Mouse (Mus musculus) midbrain, embryonic 16.5 days (tissue): ENCODE measurements around the gene Ncapd3. TPM values are rescaled to one million over a fixed set of nuclear protein-coding genes. Genes with fewer than 3 reads are reported as not detected.

ENCODE experiments used
- ATAC-seq: fragments of 200-750 bp; cut with Nextera tagmentation; 2 replicates; pipeline ENCODE4 v1.8.0; 2017; ENCODE audit warnings: moderate TSS enrichment
- H3K27ac ChIP-seq: fragments of 300-500 bp; sonication (generic); 2 replicates; pipeline ENCODE4 v1.5.1; 2014; ENCODE audit warnings: mild to moderate bottlenecking, low read length, mixed read lengths
- H3K27me3 ChIP-seq: fragments of 300-500 bp; sonication (generic); 2 replicates; pipeline ENCODE4 v1.6.1; 2014; ENCODE audit warnings: low read depth, low read length, mixed read lengths; ENCODE audit not compliant: control insufficient read depth, insufficient read depth
- H3K36me3 ChIP-seq: fragments of 300-500 bp; sonication (generic); 2 replicates; pipeline ENCODE4 v1.6.1; 2014; ENCODE audit warnings: mild to moderate bottlenecking, low read length, moderate library complexity, mixed read lengths; ENCODE audit not compliant: control insufficient read depth, insufficient read depth
- H3K4me1 ChIP-seq: fragments of 300-500 bp; sonication (generic); 2 replicates; pipeline ENCODE4 v1.6.1; 2014; ENCODE audit warnings: mild to moderate bottlenecking, low read length, mixed read lengths; ENCODE audit not compliant: control insufficient read depth, insufficient read depth
- H3K4me2 ChIP-seq: fragments of 300-500 bp; sonication (generic); 2 replicates; pipeline ENCODE4 v1.6.1; 2014; ENCODE audit warnings: mild to moderate bottlenecking, low read length, mixed read lengths
- H3K4me3 ChIP-seq: fragments of 300-500 bp; sonication (generic); 2 replicates; pipeline ENCODE4 v1.5.1; 2014; ENCODE audit warnings: low read depth, mild to moderate bottlenecking, low read length, moderate library complexity, mixed read lengths
- H3K9ac ChIP-seq: fragments of 300-500 bp; sonication (generic); 2 replicates; pipeline ENCODE4 v1.6.1; 2014; ENCODE audit warnings: low read depth, low read length, mixed read lengths
- H3K9me3 ChIP-seq: fragments of 300-500 bp; sonication (generic); replicated peaks from 2 replicates; pipeline ENCODE4 v1.6.1; 2014; ENCODE audit warnings: mild to moderate bottlenecking, low read length, mixed read lengths; ENCODE audit not compliant: control insufficient read depth, poor library complexity, severe bottlenecking
- WGBS: fragments of 180-500 bp; shearing (Covaris S2); extraction: QIAGEN DNeasy Blood & Tissue Kit; methylation state at CpG from one replicate; pipeline ENCODE4 v1.1.7; 2014; 5-methylcytosine and 5-hydroxymethylcytosine counted together
- polyA plus RNA-seq: library from polyadenylated mRNA; unstranded; fragments of >200 nt; fragmentation: Nextera tagmentation; extraction: Ambion mirVana; gene quantifications from 2 replicates; pipeline ENCODE4 v1.2.1, GENCODE M21; 2015

Gene Ncapd3
- polyA plus RNA-seq, 1 experiment from 2014 or later, result 14.9 TPM

- ATAC-seq, result no peak
- H3K27ac ChIP-seq, result no peak overlapping the region
- no peaks in the 10 kb centered on the region for H3K27me3 ChIP-seq
- no peak overlapping the region for H3K4me3 ChIP-seq
- no peak overlapping the region for H3K4me2 ChIP-seq
- peaks cover 27% of the 10 kb centered on the region for H3K36me3 ChIP-seq
- no peaks in the 10 kb centered on the region for H3K4me1 ChIP-seq
- WGBS, result 95% methylated on average over 6 of the region's 6 CpGs
- H3K9me3 ChIP-seq, result no peaks in the 10 kb centered on the region
- H3K9ac ChIP-seq, result no peak overlapping the region
Observed at GRCm38 (mm10) chr9:27101466-27101865, 71.5 kb downstream of the Ncapd3 start.

GRCm38 (mm10) chr9:27106081-27106480 is 76.1 kb downstream of the Ncapd3 start:
- H3K36me3 ChIP-seq, result peaks cover 14% of the 10 kb centered on the region
- H3K9ac ChIP-seq, result no peak overlapping the region
- no peak overlapping the region for H3K4me2 ChIP-seq
- H3K27ac ChIP-seq, result no peak overlapping the region
- no peaks in the 10 kb centered on the region for H3K9me3 ChIP-seq
- WGBS, result 0% methylated on average over 1 of the region's 1 CpGs
- H3K27me3 ChIP-seq, result no peaks in the 10 kb centered on the region
- peak; percentile 14; the same call in 1 of the 2 replicates for ATAC-seq
- no peak overlapping the region for H3K4me3 ChIP-seq
- H3K4me1 ChIP-seq, result peaks cover 9% of the 10 kb centered on the region; the same call in 1 of the 2 replicates

- Histone ChIP-seq H3K27ac (no peak overlapping the region), H3K36me3 (peaks cover 6% of the 10 kb centered on the region; the same call in 1 of the 2 replicates), H3K9me3 (no peaks in the 10 kb centered on the region), H3K27me3 (no peaks in the 10 kb centered on the region), H3K4me1 (peaks cover 9% of the 10 kb centered on the region; the same call in 1 of the 2 replicates), H3K4me2 (no peak overlapping the region), H3K4me3 (no peak overlapping the region), H3K9ac (no peak overlapping the region)
- 91% methylated on average over 4 of the region's 4 CpGs for WGBS
- no peak for ATAC-seq
Observed at GRCm38 (mm10) chr9:27108451-27108850, 78.5 kb downstream of the Ncapd3 start.

- H3K9me3 ChIP-seq, result no peaks in the 10 kb centered on the region
- 74% methylated on average over 22 of the region's 22 CpGs for WGBS
- peaks cover 9% of the 10 kb centered on the region; the same call in 1 of the 2 replicates for H3K4me1 ChIP-seq
- no peak overlapping the region for H3K4me3 ChIP-seq
- H3K4me2 ChIP-seq, result no peak overlapping the region
- H3K27ac ChIP-seq, result no peak overlapping the region
- no peak for ATAC-seq
- no peak overlapping the region for H3K9ac ChIP-seq
- H3K27me3 ChIP-seq, result no peaks in the 10 kb centered on the region
- 0 out of 2 replicates have a peak, but pooled peaks cover under 1% of the 10 kb centered on the region for H3K36me3 ChIP-seq
Observed at GRCm38 (mm10) chr9:27109533-27110514, 79.8 kb downstream of the Ncapd3 start.

GRCm38 (mm10) chr9:27110681-27111080 is 80.7 kb downstream of the Ncapd3 start:
- Histone ChIP-seq H3K27ac (no peak overlapping the region), H3K4me2 (no peak overlapping the region), H3K36me3 (no peaks in the 10 kb centered on the region), H3K9ac (no peak overlapping the region), H3K4me1 (peaks cover 9% of the 10 kb centered on the region; the same call in 1 of the 2 replicates), H3K9me3 (no peaks in the 10 kb centered on the region), H3K4me3 (no peak overlapping the region), H3K27me3 (no peaks in the 10 kb centered on the region)
- ATAC-seq, result no peak
- WGBS, result 61% methylated on average over 5 of the region's 5 CpGs

- 93% methylated on average over 3 of the region's 3 CpGs for WGBS
- Histone ChIP-seq H3K4me1 (peaks cover 9% of the 10 kb centered on the region; the same call in 1 of the 2 replicates), H3K4me3 (no peak overlapping the region), H3K27me3 (no peaks in the 10 kb centered on the region), H3K9me3 (no peaks in the 10 kb centered on the region), H3K9ac (no peak overlapping the region), H3K27ac (no peak overlapping the region), H3K4me2 (no peak overlapping the region), H3K36me3 (no peaks in the 10 kb centered on the region)
- no peak for ATAC-seq
Observed at GRCm38 (mm10) chr9:27111756-27112155, 81.8 kb downstream of the Ncapd3 start.

GRCm38 (mm10) chr9:27121254-27121653 is 91.3 kb downstream of the Ncapd3 start:
- no peaks in the 10 kb centered on the region for H3K27me3 ChIP-seq
- H3K9ac ChIP-seq, result no peak overlapping the region
- H3K4me2 ChIP-seq, result no peak overlapping the region
- H3K27ac ChIP-seq, result no peak overlapping the region
- no peaks in the 10 kb centered on the region for H3K36me3 ChIP-seq
- H3K4me3 ChIP-seq, result no peak overlapping the region
- peaks cover 20% of the 10 kb centered on the region for H3K4me1 ChIP-seq
- no peak for ATAC-seq
- WGBS, result 93% methylated on average over 9 of the region's 9 CpGs
- H3K9me3 ChIP-seq, result no peaks in the 10 kb centered on the region; the same call in 1 of the 2 replicates

- no peak overlapping the region for H3K4me3 ChIP-seq
- H3K27ac ChIP-seq, result no peak overlapping the region
- H3K27me3 ChIP-seq, result no peaks in the 10 kb centered on the region
- no peaks in the 10 kb centered on the region; the same call in 1 of the 2 replicates for H3K9me3 ChIP-seq
- H3K36me3 ChIP-seq, result no peaks in the 10 kb centered on the region
- ATAC-seq, result no peak
- H3K4me1 ChIP-seq, result peaks cover 20% of the 10 kb centered on the region
- H3K4me2 ChIP-seq, result no peak overlapping the region
- no peak overlapping the region for H3K9ac ChIP-seq
- WGBS, result 82% methylated on average over 4 of the region's 4 CpGs
Observed at GRCm38 (mm10) chr9:27122076-27122475, 92.1 kb downstream of the Ncapd3 start.

GRCm38 (mm10) chr9:27122963-27123362 is 93.0 kb downstream of the Ncapd3 start:
- H3K4me1 ChIP-seq, result peaks cover 20% of the 10 kb centered on the region
- H3K9me3 ChIP-seq, result no peaks in the 10 kb centered on the region; the same call in 1 of the 2 replicates
- H3K4me3 ChIP-seq, result no peak overlapping the region
- H3K27ac ChIP-seq, result peak overlapping the region; percentile 19; the same call in 1 of the 2 replicates
- ATAC-seq, result no peak
- no peak overlapping the region for H3K9ac ChIP-seq
- WGBS, result 27% methylated on average over 4 of the region's 4 CpGs
- H3K36me3 ChIP-seq, result no peaks in the 10 kb centered on the region
- H3K4me2 ChIP-seq, result peak overlapping the region; percentile 13; the same call in 1 of the 2 replicates
- H3K27me3 ChIP-seq, result no peaks in the 10 kb centered on the region
